Mouse (Mus musculus): ENCODE measurements around the gene Mfn1. TPM values are rescaled to one million over a fixed set of nuclear protein-coding genes. Genes with fewer than 3 reads are reported as not detected.
A peak's percentile ranks its signal among the peaks of the same experiment; 100 is the strongest.

The Mfn1 gene
- 40.5 and 46.2 TPM in 2 replicates for polyA plus RNA-seq (2015; fragmentation: Nextera tagmentation; extraction: Ambion mirVana)

DNA sequence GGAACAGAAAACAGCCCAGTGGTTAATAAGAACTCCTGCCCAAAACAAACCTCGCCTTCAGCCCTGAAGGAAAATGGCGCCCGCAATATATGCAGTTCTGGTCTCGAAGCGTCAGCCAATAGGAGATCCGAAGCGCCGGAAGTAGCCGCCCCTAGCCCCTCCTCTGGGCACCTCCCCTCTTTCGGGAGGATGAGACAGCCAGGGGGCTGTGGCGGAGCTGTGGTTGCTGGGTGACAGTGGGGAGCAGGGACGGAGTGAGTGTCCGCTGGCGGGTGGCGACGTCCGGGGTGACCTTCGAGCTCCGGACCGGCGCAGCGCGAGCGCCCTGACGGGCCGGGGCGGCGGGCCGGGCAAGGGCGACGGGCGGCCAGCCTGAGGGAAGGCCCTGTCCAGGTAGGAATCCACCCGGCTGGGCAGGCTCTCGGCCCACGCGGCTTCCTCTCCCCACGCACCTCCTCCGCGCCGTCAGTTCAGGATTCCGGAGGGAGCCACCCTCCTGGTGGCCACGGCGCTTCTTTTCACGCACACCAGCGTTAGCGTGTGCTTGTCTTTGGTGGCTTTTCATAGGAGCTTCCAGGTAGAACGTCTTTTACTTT is at the start of gene Mfn1:
Gene Mfn1, plus strand, starts transcription at position 163 of the 596 bp plus-strand sequence.
- WGBS, result under 1% methylated on average over 43 of the region's 47 CpGs
- Histone ChIP-seq H3K4me1 (peaks cover 14% of the 10 kb centered on the region), H3K27me3 (replicated peaks) (no peaks in the 10 kb centered on the region), H3K27ac (replicated peaks) (peak within 1 kb of the TSS; percentile 89), H3K4me3 (replicated peaks) (peak within 1 kb of the TSS; percentile 93), H3K9me3 (replicated peaks) (no peaks in the 10 kb centered on the region), H3K4me2 (peak within 1 kb of the TSS; percentile 62), H3K9ac (replicated peaks) (peak within 1 kb of the TSS; percentile 82), H3K36me3 (peaks cover 18% of the 10 kb centered on the region)
- peak; percentile 100 for ATAC-seq (ENCODE audit: low FRiP score)

DNA sequence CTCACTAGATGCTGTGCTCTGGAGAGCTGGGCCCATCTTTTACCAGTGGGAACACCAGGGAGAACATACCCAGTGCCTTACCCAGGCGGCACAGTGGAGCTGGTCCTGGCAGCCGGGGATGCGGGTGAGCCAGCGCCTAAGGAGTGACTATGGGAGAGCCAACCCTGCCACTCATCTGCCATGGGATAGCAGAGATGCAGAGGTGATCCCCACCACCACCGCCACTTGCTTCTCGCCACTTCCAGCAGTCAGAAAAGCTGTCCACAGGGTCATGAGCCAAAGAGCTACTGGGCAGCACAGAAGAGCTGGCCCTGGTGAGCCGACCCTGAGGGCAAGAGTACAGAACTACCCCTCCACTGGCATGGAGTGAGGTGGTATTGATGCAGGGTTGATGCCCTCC is 49.3 kb upstream of the Mfn1 start:
- no peaks in the 10 kb centered on the region for H3K36me3 ChIP-seq
- no peaks in the 10 kb centered on the region for H3K9me3 ChIP-seq (replicated peaks)
- H3K9ac ChIP-seq (replicated peaks), result no peak overlapping the region
- H3K27me3 ChIP-seq (replicated peaks), result no peaks in the 10 kb centered on the region
- H3K27ac ChIP-seq (replicated peaks), result no peak overlapping the region
- H3K4me1 ChIP-seq, result no peaks in the 10 kb centered on the region
- ATAC-seq (ENCODE audit: low FRiP score), result no peak
- no peak overlapping the region for H3K4me3 ChIP-seq (replicated peaks)
- no peak overlapping the region for H3K4me2 ChIP-seq
- WGBS, result 91% methylated on average over 7 of the region's 7 CpGs

DNA sequence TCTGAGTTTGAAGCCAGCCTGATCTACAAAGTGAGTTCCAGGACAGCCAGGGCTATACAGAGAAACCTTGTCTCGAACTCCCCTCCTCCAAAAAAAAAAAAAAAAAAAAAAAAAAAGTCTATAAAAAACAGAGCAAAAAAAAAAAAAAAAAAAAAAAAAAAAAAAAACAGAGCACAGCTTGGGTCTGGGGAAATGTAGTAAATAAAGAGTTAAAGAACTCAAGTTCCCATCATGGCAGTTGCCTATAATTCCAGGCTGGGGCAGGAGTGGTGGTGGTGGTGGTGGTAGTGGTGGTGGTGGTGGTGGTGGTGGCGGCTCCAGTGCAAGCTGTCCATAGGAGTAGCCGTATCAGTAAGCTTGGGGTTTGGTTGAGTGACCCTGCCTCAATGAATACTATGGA is 46.2 kb upstream of the Mfn1 start:
- Histone ChIP-seq H3K9me3 (replicated peaks) (no peaks in the 10 kb centered on the region), H3K36me3 (no peaks in the 10 kb centered on the region), H3K9ac (replicated peaks) (no peak overlapping the region), H3K27ac (replicated peaks) (no peak overlapping the region), H3K4me2 (no peak overlapping the region), H3K4me1 (no peaks in the 10 kb centered on the region), H3K4me3 (replicated peaks) (no peak overlapping the region), H3K27me3 (replicated peaks) (no peaks in the 10 kb centered on the region)
- no peak for ATAC-seq (ENCODE audit: low FRiP score)
- WGBS, result 94% methylated on average over 3 of the region's 3 CpGs

DNA sequence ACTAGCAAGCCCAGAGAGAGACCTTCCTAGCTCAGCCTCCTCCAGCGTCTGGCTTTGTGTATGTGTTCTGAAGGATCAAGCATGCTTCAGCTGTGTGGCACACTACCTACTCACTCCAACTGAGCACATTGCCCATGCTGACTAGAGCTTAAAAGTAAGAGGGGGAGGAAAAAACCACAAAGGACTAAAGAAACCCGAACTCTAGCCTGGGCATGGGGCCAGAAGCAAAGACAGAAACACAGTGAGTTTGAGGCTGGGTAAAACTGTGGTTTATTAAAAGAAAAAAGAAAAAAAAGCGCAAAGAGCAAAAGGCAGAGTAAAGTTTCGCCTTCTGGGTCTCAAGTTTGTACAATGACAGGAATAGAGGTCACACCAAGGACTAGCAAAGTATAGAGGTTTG is 42.7 kb upstream of the Mfn1 start:
- H3K4me3 ChIP-seq (replicated peaks), result no peak overlapping the region
- ATAC-seq (ENCODE audit: low FRiP score), result no peak
- H3K36me3 ChIP-seq, result no peaks in the 10 kb centered on the region
- H3K27ac ChIP-seq (replicated peaks), result no peak overlapping the region
- H3K9ac ChIP-seq (replicated peaks), result no peak overlapping the region
- H3K9me3 ChIP-seq (replicated peaks), result no peaks in the 10 kb centered on the region
- no peaks in the 10 kb centered on the region for H3K27me3 ChIP-seq (replicated peaks)
- whole genome bisulfite sequencing, result 89% methylated on average over 4 of the region's 4 CpGs
- H3K4me1 ChIP-seq, result no peaks in the 10 kb centered on the region
- no peak overlapping the region for H3K4me2 ChIP-seq

DNA sequence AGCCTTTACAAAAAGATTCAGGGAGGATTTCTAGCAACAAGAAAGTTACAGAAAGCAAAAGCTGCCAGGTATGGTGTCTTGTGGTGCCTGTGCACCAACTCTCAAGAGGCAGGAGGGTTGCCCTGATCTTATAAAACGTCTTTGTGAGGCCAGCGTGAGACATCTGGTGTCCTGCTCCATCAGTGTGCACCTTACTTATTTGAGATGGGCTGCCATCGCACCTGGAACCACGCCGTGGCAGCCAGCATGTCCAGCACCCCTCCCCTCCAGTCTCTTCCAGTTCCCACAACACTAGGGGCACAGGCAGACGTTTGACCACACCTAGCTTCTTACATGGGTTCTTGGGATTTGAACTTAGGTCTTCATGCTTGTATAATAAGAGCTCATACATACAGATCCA is 41.1 kb upstream of the Mfn1 start:
- ATAC-seq (ENCODE audit: low FRiP score), result no peak
- Histone ChIP-seq H3K36me3 (no peaks in the 10 kb centered on the region), H3K4me3 (replicated peaks) (no peak overlapping the region), H3K27me3 (replicated peaks) (no peaks in the 10 kb centered on the region), H3K27ac (replicated peaks) (no peak overlapping the region), H3K4me1 (no peaks in the 10 kb centered on the region), H3K9me3 (replicated peaks) (no peaks in the 10 kb centered on the region), H3K4me2 (no peak overlapping the region), H3K9ac (replicated peaks) (no peak overlapping the region)
- 85% methylated on average over 6 of the region's 6 CpGs for WGBS

DNA sequence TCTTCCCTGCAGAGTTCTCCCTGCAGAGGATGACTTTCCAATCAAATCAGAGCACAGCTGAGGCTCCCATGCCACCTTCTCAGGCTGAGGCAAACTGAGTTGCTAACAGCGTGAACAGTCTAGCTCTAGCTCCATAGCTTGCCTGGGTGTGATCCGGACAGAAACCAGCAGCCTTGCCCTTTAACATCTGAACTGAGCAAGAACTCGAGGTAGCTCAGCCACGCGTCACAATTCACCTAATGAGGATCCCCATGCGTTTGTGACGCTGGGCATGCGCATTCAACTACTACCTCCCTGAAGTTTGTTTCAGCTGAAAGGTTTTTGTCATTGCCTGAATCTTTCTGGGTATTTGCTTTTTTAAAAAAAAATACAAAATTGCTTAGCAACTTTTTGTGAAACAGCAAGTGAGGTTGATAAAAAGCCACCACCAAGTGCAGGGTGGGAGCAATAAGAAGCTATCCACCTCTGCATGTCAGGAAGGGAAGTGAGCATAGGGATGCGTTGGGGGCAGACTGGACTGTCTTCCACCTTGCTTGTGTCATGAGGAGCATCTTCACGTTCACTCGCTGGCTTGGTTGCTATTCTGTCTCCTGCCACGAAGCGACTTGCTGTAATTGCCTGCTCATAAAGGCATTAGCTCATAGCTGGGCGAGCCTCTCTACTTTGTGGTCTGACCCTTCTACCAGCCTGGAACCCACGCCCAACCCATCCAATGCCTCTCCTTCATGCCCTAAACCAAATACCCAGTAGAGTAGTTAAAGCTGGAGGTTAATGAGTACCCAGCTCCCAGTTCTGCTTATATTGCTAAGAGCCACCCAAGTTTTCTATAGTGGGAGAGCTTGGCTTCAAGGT is 39.0 kb upstream of the Mfn1 start:
- ATAC-seq (ENCODE audit: low FRiP score), result no peak
- 66% methylated on average over 15 of the region's 15 CpGs for WGBS
- no peaks in the 10 kb centered on the region for H3K4me1 ChIP-seq
- H3K9ac ChIP-seq (replicated peaks), result no peak overlapping the region
- no peak overlapping the region for H3K4me2 ChIP-seq
- H3K9me3 ChIP-seq (replicated peaks), result no peaks in the 10 kb centered on the region
- no peaks in the 10 kb centered on the region for H3K36me3 ChIP-seq
- no peaks in the 10 kb centered on the region for H3K27me3 ChIP-seq (replicated peaks)
- H3K27ac ChIP-seq (replicated peaks), result no peak overlapping the region
- H3K4me3 ChIP-seq (replicated peaks), result no peak overlapping the region

DNA sequence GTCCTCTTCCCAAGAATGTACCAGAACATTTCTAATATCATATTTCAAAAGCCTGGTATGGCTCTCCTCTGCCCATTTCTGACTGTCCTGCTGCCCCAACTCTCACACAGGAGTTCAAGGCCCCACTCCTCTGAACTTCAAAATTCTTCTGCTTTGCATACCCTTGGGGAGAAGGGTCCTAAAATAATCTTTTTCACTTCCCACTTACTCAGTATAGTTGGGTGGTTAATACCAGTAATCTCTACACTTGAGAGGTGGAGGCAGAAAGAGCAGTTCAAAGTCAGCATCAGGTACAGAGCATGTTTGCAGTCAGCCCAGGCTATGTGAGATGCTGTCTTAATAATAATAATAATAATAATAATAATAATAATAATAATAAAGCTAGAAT is 38.3 kb upstream of the Mfn1 start:
- Histone ChIP-seq H3K9ac (replicated peaks) (no peak overlapping the region), H3K9me3 (replicated peaks) (no peaks in the 10 kb centered on the region), H3K36me3 (no peaks in the 10 kb centered on the region), H3K27ac (replicated peaks) (no peak overlapping the region), H3K4me3 (replicated peaks) (no peak overlapping the region), H3K27me3 (replicated peaks) (no peaks in the 10 kb centered on the region), H3K4me2 (no peak overlapping the region), H3K4me1 (no peaks in the 10 kb centered on the region)
- no peak for ATAC-seq (ENCODE audit: low FRiP score)

DNA sequence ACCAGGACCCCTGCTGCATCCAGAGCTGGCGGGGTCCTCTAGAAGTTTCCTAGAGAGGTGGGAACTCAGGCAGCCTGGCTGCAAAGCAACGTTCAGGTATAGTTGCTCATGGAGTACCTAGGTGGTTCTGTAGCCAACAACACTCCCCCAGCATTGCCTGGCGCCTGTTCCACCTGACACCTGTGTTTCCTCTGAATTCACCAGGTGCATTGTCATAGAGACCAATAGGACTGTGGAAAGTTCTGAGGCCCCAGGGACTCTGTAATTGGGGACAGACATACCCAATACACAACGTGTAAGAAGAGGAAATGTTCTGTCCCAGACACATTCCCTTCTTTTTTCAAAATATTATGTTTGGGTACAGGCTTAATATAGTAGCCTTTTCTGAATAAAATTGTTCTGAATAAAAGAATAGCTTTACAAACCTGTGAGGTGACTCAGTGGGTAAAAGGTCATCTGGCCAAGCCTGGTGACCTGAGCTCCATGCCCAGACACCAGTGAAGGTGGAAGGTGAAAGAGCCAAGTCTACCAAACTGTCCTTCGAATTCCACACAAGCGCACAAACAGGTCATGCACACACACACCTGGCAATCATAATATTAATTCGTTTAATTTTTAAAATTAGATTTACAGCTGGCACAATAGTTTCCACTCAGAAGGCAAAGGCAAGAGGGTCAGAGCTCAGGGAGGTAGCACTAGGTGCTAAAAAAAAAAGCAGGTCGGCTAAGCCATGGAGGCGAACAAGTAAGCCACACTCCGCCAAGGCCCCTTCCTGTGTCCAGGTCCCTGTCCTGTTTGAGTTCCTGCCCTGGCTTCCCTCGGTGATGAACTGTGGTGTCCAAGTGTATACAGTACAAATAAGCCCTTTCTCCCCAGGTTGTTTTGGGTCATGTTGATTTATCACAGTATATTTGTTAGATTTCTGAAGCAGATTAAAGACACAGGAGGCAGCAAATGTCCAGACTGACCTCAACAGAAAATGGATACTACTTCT is 36.9 kb upstream of the Mfn1 start, which contains the start of gene Kcnmb3:
Gene Kcnmb3, minus strand, starts transcription at position 135 of the 994 bp plus-strand sequence.
- Histone ChIP-seq H3K27ac (replicated peaks) (no peak within 1 kb of the TSS), H3K4me3 (replicated peaks) (no peak within 1 kb of the TSS)
- WGBS, result 85% methylated on average over 11 of the region's 11 CpGs

DNA sequence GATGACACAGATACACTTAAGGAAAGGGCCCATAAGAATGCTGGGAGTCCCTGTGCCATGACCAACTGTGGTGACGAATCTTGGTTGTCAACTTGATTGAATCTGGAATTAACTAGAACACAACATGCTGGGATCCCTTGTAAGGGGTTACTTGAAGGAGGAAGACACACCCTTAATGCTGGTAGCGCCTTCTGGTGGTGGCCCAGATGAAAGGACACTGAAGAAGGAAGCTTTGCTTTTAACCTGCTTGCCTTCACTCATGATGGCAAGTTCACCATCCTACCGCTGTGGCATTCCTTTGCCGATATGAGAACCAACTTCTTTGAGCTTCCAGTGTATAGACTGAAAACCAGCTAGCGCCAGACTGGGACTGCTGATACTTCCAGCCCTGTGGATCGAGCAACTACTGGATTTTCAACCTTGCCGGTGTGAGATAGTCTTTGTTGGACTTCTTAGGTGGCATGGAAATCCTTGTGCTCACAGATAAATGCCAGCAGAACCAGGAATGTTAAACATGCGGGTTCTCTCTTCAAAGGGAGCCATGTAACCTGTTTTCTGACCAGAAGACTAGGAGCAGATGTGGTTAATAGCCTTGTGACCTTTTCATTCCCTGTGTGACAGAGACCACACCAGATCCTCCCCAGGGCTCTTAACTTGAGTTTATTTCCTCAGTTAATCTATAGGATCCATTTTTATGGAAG is 34.7 kb upstream of the Mfn1 start:
- no peak overlapping the region for H3K4me2 ChIP-seq
- no peaks in the 10 kb centered on the region for H3K9me3 ChIP-seq (replicated peaks)
- 92% methylated on average over 8 of the region's 8 CpGs for WGBS
- no peak for ATAC-seq (ENCODE audit: low FRiP score)
- H3K36me3 ChIP-seq, result no peaks in the 10 kb centered on the region
- H3K4me1 ChIP-seq, result no peaks in the 10 kb centered on the region
- no peak overlapping the region for H3K27ac ChIP-seq (replicated peaks)
- H3K27me3 ChIP-seq (replicated peaks), result no peaks in the 10 kb centered on the region
- H3K9ac ChIP-seq (replicated peaks), result no peak overlapping the region
- no peak overlapping the region for H3K4me3 ChIP-seq (replicated peaks)

More for the DNA sequence above, 36.9 kb upstream of the Mfn1 start, which contains the start of gene Kcnmb3:
- no peaks in the 10 kb centered on the region for H3K9me3 ChIP-seq (replicated peaks)
- no peak within 1 kb of the TSS for H3K9ac ChIP-seq (replicated peaks)
- no peaks in the 10 kb centered on the region for H3K36me3 ChIP-seq
- no peaks in the 10 kb centered on the region for H3K27me3 ChIP-seq (replicated peaks)
- no peak for ATAC-seq (ENCODE audit: low FRiP score)
- H3K4me1 ChIP-seq, result no peaks in the 10 kb centered on the region
- H3K4me2 ChIP-seq, result no peak within 1 kb of the TSS

DNA sequence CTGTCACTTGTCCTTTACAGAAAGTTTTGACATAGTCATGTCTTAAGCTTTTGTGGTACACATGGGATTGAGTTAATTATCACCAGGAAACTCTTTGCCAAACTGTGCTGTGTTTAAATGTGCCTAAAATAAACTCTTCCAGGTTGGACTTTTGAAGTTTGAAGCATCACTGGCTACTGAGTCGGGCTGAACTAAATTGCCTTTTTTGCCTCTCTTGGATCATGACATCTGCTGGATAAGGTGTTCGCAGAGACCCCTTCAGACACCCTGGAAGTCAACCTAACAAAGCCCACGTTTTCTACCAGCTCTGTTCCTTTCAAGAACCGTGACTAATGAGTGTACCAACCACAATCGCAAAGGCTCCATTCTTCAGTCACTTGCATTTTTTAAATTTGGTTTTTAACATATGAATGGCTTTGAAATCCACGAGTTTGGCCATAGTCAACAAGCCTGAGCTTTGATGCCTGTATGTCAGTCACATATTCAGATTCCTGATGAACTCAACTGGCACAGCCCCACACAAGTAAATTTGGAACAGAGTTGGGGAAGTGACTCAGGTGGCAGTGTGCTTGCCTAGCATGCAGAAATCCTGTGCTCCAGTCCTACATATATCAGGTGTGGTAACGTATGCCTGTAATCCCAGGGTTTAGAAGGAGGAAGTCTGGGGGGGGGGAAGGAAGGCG is 34.0 kb upstream of the Mfn1 start:
- H3K27ac ChIP-seq (replicated peaks), result no peak overlapping the region
- no peaks in the 10 kb centered on the region for H3K9me3 ChIP-seq (replicated peaks)
- ATAC-seq (ENCODE audit: low FRiP score), result no peak
- H3K27me3 ChIP-seq (replicated peaks), result no peaks in the 10 kb centered on the region
- H3K4me1 ChIP-seq, result no peaks in the 10 kb centered on the region
- H3K4me3 ChIP-seq (replicated peaks), result no peak overlapping the region
- no peak overlapping the region for H3K4me2 ChIP-seq
- no peaks in the 10 kb centered on the region for H3K36me3 ChIP-seq
- WGBS, result 45% methylated on average over 8 of the region's 8 CpGs
- no peak overlapping the region for H3K9ac ChIP-seq (replicated peaks)
